Mouse (Mus musculus): ENCODE measurements at regions not wholly inside any gene's neighbourhood (a gene's known extent, or its start where the extent isn't known, plus 50 kb on each side); places are given as distances from the start of the nearest gene placed in this dataset.

GRCm38 (mm10) chr17:43206701-43207470, 63.2 kb upstream of the Adgrf1 start:
- DNase-seq (ENCODE audit: low read depth, low spot score) = no peak
- H3K9me3 ChIP-seq (ENCODE audit: control insufficient read depth, insufficient read depth, low read depth, low read length) = no peaks in the 10 kb centered on the region
- H3K9ac ChIP-seq (ENCODE audit: insufficient read depth, low read depth, low read length, poor library complexity, severe bottlenecking) = no peak overlapping the region
- H3K36me3 ChIP-seq (ENCODE audit: control insufficient read depth, insufficient read depth, low read length, poor library complexity, severe bottlenecking) = no peaks in the 10 kb centered on the region
- in situ Hi-C loops (cut with MboI; ENCODE audit: low sequenced_read_pairs in 2 of 2, unreplicated experiment in 2 of 2) = no loop called here
- H3K4me1 ChIP-seq (ENCODE audit: control insufficient read depth in 2 of 2, insufficient read depth in 2 of 2, low read length in 2 of 2, poor library complexity in 1 of 2) = no peaks in the 10 kb centered on the region
- no peak overlapping the region for H3K27ac ChIP-seq (ENCODE audit: insufficient read depth, low read depth, low read length, poor library complexity, severe bottlenecking)
- H3K4me3 ChIP-seq (ENCODE audit: insufficient read depth in 1 of 2, low read depth in 1 of 2, low read length in 2 of 2, poor library complexity in 1 of 2, severe bottlenecking in 1 of 2) = no peak overlapping the region
- TF ChIP-seq CHD2 (IDR thresholded peaks at IDR 0.05; ENCODE audit: low read depth, low read length) (no peak), HCFC1 (IDR thresholded peaks at IDR 0.05; ENCODE audit: borderline replicate concordance, insufficient read depth, low read length) (no peak), MAFK (IDR thresholded peaks at IDR 0.05; ENCODE audit: insufficient read depth, low read depth, low read length) (no peak), ZNF384 (IDR thresholded peaks at IDR 0.05; ENCODE audit: low read depth, low read length) (no peak), ZC3H11A (IDR thresholded peaks at IDR 0.05; ENCODE audit: borderline replicate concordance, low read depth, low read length) (no peak)

- TF ChIP-seq MAFK (IDR thresholded peaks at IDR 0.05; ENCODE audit: insufficient read depth, low read depth, low read length) (no peak), ZNF384 (IDR thresholded peaks at IDR 0.05; ENCODE audit: low read depth, low read length) (no peak), CHD2 (IDR thresholded peaks at IDR 0.05; ENCODE audit: low read depth, low read length) (no peak), ZC3H11A (IDR thresholded peaks at IDR 0.05; ENCODE audit: borderline replicate concordance, low read depth, low read length) (no peak), HCFC1 (IDR thresholded peaks at IDR 0.05; ENCODE audit: borderline replicate concordance, insufficient read depth, low read length) (no peak)
- H3K27ac ChIP-seq (ENCODE audit: insufficient read depth, low read depth, low read length, poor library complexity, severe bottlenecking) = no peak overlapping the region
- no peaks in the 10 kb centered on the region for H3K9me3 ChIP-seq (ENCODE audit: control insufficient read depth, insufficient read depth, low read depth, low read length)
- H3K4me3 ChIP-seq (ENCODE audit: insufficient read depth in 1 of 2, low read depth in 1 of 2, low read length in 2 of 2, poor library complexity in 1 of 2, severe bottlenecking in 1 of 2) = no peak overlapping the region
- no peaks in the 10 kb centered on the region for H3K36me3 ChIP-seq (ENCODE audit: control insufficient read depth, insufficient read depth, low read length, poor library complexity, severe bottlenecking)
- in situ Hi-C loops (cut with MboI; ENCODE audit: low sequenced_read_pairs in 2 of 2, unreplicated experiment in 2 of 2) = no loop called here
- H3K9ac ChIP-seq (ENCODE audit: insufficient read depth, low read depth, low read length, poor library complexity, severe bottlenecking) = no peak overlapping the region
- H3K4me1 ChIP-seq (ENCODE audit: control insufficient read depth in 2 of 2, insufficient read depth in 2 of 2, low read length in 2 of 2, poor library complexity in 1 of 2) = no peaks in the 10 kb centered on the region
- DNase-seq (ENCODE audit: low read depth, low spot score) = no peak
Observed at GRCm38 (mm10) chr17:43209727-43210126, 60.4 kb upstream of the Adgrf1 start.

GRCm38 (mm10) chr17:43214038-43214437, 56.1 kb upstream of the Adgrf1 start:
- Histone ChIP-seq H3K27ac (ENCODE audit: insufficient read depth, low read depth, low read length, poor library complexity, severe bottlenecking) (no peak overlapping the region), H3K9me3 (ENCODE audit: control insufficient read depth, insufficient read depth, low read depth, low read length) (no peaks in the 10 kb centered on the region), H3K4me1 (ENCODE audit: control insufficient read depth in 2 of 2, insufficient read depth in 2 of 2, low read length in 2 of 2, poor library complexity in 1 of 2) (no peaks in the 10 kb centered on the region), H3K4me3 (ENCODE audit: insufficient read depth in 1 of 2, low read depth in 1 of 2, low read length in 2 of 2, poor library complexity in 1 of 2, severe bottlenecking in 1 of 2) (no peak overlapping the region), H3K9ac (ENCODE audit: insufficient read depth, low read depth, low read length, poor library complexity, severe bottlenecking) (no peak overlapping the region), H3K36me3 (ENCODE audit: control insufficient read depth, insufficient read depth, low read length, poor library complexity, severe bottlenecking) (no peaks in the 10 kb centered on the region)
- no peak for DNase-seq (ENCODE audit: low read depth, low spot score)
- TF ChIP-seq MAFK (IDR thresholded peaks at IDR 0.05; ENCODE audit: insufficient read depth, low read depth, low read length) (no peak), ZC3H11A (IDR thresholded peaks at IDR 0.05; ENCODE audit: borderline replicate concordance, low read depth, low read length) (no peak), ZNF384 (IDR thresholded peaks at IDR 0.05; ENCODE audit: low read depth, low read length) (no peak), HCFC1 (IDR thresholded peaks at IDR 0.05; ENCODE audit: borderline replicate concordance, insufficient read depth, low read length) (no peak), CHD2 (IDR thresholded peaks at IDR 0.05; ENCODE audit: low read depth, low read length) (no peak)
- in situ Hi-C loops (cut with MboI; ENCODE audit: low sequenced_read_pairs in 2 of 2, unreplicated experiment in 2 of 2) = no loop called here

- TF ChIP-seq HCFC1 (IDR thresholded peaks at IDR 0.05; ENCODE audit: borderline replicate concordance, insufficient read depth, low read length) (no peak), CHD2 (IDR thresholded peaks at IDR 0.05; ENCODE audit: low read depth, low read length) (no peak), ZC3H11A (IDR thresholded peaks at IDR 0.05; ENCODE audit: borderline replicate concordance, low read depth, low read length) (no peak), MAFK (IDR thresholded peaks at IDR 0.05; ENCODE audit: insufficient read depth, low read depth, low read length) (no peak), ZNF384 (IDR thresholded peaks at IDR 0.05; ENCODE audit: low read depth, low read length) (no peak)
- H3K4me1 ChIP-seq (ENCODE audit: control insufficient read depth in 2 of 2, insufficient read depth in 2 of 2, low read length in 2 of 2, poor library complexity in 1 of 2) = no peaks in the 10 kb centered on the region
- H3K4me3 ChIP-seq (ENCODE audit: insufficient read depth in 1 of 2, low read depth in 1 of 2, low read length in 2 of 2, poor library complexity in 1 of 2, severe bottlenecking in 1 of 2) = no peak overlapping the region
Observed at GRCm38 (mm10) chr17:43219636-43220035, 50.5 kb upstream of the Adgrf1 start.

More at GRCm38 (mm10) chr17:43219636-43220035, 50.5 kb upstream of the Adgrf1 start:
- no peak for DNase-seq (ENCODE audit: low read depth, low spot score)
- no peak overlapping the region for H3K9ac ChIP-seq (ENCODE audit: insufficient read depth, low read depth, low read length, poor library complexity, severe bottlenecking)
- no peaks in the 10 kb centered on the region for H3K9me3 ChIP-seq (ENCODE audit: control insufficient read depth, insufficient read depth, low read depth, low read length)
- in situ Hi-C loops (cut with MboI; ENCODE audit: low sequenced_read_pairs in 2 of 2, unreplicated experiment in 2 of 2) = loop anchor here in 1 of 2 experiments (10.0 kb wide), 1 partner anchor 215 kb away; no protein-coding TSS in a partner anchor
- H3K27ac ChIP-seq (ENCODE audit: insufficient read depth, low read depth, low read length, poor library complexity, severe bottlenecking) = no peak overlapping the region
- no peaks in the 10 kb centered on the region for H3K36me3 ChIP-seq (ENCODE audit: control insufficient read depth, insufficient read depth, low read length, poor library complexity, severe bottlenecking)
